Mouse (Mus musculus) c-Kit-positive CD71-negative TER-119-negative erythroid progenitor cells, embryonic 14.5 days (primary cell): ENCODE measurements around the gene Cd96.

Experiments used
- DNase-seq: peaks from one replicate; pipeline ENCODE4 v3.0.0-alpha.2; 2013; ENCODE audit warnings: low read depth

Cd96 gene

DNA sequence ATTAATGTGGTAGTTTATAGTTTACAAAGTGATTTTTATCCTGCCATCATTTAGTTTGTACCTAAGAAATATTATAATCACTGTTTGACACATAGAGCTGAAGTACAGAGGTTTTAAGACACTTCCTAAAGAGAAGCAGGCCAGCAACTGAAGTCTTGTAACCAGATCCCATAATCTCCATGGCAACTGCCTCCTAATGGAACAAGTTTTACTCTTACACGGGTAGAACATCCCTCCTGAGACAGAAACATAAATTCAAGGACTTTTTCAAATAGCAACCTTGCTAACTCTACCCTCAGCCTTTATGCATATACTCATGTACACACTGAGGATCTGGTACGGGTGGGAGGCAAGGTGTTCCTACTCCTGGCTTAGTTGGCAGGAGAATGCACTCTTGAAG is 83.8 kb downstream of the Cd96 start:
- no peak for DNase-seq

- DNase-seq = no peak
Measured at GRCm38 (mm10) chr16:46033896-46034295, 86.2 kb downstream of the Cd96 start.

- no peak for DNase-seq
Measured at GRCm38 (mm10) chr16:46022958-46023491, 97.0 kb downstream of the Cd96 start.

- DNase-seq = peak; percentile 33
Measured at GRCm38 (mm10) chr16:46022189-46022928, 97.7 kb downstream of the Cd96 start.

- no peak for DNase-seq
Measured at GRCm38 (mm10) chr16:46021302-46021701, 98.7 kb downstream of the Cd96 start.

- no peak for DNase-seq
Measured at GRCm38 (mm10) chr16:46020396-46020795, 99.7 kb downstream of the Cd96 start.

GRCm38 (mm10) chr16:46019799-46020198 is 100.3 kb downstream of the Cd96 start:
- no peak for DNase-seq

GRCm38 (mm10) chr16:46019359-46019758 is 100.7 kb downstream of the Cd96 start:
- DNase-seq = no peak

DNA sequence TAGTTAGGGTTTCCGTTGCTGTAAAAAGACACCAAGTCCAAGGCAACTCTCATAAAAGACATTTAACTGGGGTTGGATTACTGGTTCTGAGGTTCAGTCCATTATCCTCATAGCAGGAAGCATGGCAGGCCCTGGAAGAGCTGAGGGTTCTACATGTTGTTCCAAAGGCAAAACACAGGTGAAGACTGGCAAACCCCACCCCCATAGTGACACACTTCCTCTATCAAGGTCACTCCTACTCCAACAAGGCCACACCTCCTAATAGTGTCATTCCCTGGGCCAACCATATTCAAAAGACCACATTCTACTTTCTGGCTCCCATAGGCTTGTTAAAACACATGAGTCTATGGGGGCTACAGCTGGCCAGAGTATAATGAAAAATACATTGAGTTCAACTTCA is 108.4 kb downstream of the Cd96 start:
- DNase-seq = no peak

DNA sequence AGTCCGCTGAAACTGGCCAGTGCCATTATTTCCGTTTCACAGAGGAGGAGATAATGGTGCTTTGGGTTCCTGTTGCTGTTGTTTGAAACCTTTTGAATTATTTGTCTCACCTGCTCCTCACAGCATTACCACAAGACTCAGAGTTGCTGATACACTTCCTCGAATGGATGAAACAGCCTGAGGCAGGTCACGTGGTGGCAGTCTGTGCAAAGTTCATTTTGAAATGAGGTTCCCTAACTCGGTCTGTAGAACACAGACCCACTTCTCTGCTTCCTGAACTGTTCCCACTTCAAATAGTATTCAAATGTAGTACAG is 109.2 kb downstream of the Cd96 start:
- DNase-seq = peak; percentile 7

- peak; percentile 85 for DNase-seq
Measured at GRCm38 (mm10) chr16:46010153-46010905, 109.7 kb downstream of the Cd96 start, which contains the start of gene Plcxd2. Gene Plcxd2, minus strand, starts transcription at chr16:46010218.

GRCm38 (mm10) chr16:46009717-46010116 is 110.3 kb downstream of the Cd96 start:
- DNase-seq = peak; percentile 4

- no peak for DNase-seq
Measured at GRCm38 (mm10) chr16:46008766-46009165, 111.3 kb downstream of the Cd96 start.

DNA sequence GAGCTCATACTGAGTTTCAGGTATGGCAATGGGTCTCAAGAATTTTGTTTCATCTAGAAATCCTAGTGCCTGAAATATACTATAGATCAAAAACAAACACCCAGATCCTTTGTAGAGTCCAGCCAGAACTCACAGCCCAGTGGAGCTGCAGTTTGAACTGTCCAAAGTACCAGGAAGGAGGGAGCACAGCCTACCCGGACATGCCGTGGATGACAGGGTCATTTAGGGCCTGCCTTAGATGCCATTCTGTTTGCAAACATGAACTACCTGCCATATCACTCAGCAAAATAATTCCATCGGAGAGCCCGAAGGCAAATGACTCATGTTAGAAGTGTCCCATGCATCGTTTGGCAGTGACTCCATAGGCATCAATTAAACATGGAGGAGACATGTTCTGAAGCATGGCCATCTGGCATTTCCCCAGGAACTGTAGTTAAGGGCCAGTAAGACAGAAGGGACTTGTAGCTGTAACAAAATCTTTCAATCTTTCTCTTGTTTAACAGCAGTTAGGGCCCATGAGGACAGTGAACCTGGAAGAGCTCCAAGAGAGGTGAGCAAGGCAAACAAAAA is 111.9 kb downstream of the Cd96 start:
- DNase-seq = no peak

DNA sequence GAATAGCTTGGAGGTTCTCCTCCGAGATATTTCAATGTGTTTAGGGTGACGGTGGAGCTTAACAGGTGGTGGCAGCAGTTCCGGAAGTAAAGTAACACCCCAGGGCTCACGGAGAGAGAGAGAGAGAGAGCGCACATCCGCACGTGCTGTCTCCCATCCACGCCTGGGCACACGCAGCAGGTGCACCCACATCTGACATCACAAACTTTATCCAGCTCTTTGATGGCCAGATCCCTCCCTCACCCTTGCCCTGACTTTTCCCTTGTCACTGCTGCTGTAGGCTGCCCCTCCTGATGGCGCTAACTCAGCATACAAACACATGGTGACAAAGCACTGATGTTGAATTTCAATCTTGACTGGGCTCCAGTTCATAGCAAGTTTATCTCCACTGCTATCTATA is 113.8 kb downstream of the Cd96 start:
- DNase-seq = no peak

DNA sequence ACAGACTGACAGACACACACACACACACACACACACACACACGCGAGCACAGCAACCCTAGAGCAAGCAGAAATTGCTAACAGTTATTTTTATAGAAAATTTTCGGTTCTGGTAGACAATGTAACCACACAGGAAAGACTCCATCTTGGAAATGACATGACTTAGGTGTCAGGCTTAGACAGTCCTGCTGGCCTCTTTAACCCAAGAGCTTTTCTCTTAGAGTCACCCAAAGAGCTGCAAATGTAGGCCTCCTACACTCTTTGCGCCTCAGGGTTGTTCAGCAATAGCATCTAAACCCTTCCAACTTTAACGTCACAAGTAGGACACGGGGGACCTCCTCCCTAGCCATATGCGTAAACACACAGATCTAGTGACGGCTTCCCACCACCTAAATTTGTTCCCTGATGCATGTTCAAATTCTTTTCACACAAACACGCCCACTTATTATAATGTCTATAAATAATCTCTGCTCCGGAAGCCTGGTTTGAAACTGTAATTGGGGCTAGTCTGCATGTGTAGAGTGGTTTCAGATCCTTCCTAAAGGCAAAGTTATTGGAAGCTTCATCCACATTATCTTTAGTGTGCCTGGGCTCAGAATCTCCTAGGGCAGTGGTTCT is 118.4 kb downstream of the Cd96 start:
- DNase-seq = no peak

- no peak for DNase-seq
Measured at GRCm38 (mm10) chr16:46000976-46001375, 119.1 kb downstream of the Cd96 start.

DNA sequence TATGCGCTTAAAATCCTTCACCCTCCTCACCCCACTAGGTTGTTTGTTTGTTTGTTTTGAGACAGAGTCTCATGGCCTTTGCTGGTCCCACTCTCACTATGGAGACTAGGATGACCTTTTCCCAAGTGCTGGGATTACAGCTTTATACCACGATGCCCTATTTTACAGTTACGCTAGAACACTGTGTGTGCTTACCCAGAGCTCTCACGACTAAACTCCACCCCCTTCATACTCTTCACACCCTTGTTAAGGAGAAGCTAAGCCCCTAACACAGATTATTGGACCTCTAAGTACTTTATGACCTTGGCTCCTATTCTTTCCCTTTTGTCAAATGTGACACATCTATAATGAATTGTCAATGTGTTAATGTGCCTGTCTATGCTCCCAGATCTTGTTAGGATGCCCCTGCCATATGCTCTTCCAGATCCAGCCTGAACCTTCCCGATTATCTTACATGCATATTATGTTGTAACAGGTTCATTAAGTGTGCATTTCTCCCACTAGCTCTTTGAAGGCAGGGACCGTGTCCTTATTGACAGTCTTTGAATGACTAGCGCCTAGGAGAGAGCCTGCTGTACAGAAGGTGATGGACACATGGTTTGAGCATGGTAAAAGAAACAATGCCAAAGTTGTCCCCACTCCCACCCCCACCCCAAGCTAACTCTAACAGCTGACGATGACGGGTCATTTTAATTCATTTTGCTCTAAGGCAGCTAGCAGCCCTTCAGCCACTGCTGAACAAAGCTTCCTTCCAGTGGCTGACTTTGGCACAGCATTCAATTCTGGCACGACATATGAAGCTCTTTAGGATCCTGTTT is 120.5 kb downstream of the Cd96 start:
- DNase-seq = no peak

DNA sequence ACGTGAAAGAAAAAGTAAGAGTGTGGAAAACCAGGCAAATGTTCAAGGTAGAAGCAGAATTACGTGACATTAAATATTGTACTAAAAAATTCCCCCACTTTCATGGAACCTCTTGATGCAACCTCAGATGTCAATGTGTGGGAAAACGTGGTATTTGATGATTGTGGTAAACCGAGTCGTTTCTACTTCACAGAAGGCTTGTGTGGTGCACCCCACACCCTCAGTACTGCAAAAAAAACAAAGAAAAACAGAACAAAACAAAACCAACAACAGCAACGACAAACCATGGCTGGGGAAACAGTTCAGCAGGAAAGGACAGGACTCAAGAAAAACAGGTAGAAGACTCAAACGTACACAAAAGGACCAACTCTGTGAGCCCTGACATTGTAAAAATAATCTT is 121.8 kb downstream of the Cd96 start:
- DNase-seq = no peak

GRCm38 (mm10) chr16:45990901-45991676 is 129.0 kb downstream of the Cd96 start:
- DNase-seq = no peak

DNA sequence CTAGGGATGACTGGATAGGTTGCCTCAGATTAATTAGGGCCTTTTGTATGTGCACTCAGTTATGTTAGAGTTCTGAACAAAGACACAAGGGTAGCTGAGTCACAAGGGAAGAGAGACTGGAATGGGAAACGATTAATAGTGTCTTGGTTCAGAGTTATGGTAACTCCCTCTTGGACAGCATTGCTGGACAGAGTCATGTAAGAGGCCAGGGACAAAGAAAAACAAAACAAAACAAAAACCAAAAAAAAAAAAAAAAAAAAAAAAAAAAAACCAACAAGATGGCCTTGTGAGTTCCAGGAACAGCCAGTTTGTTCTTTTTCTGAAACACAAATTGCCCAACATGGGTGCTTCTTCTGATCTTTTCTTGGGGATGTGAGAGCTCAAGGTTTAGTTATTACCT is 133.8 kb downstream of the Cd96 start:
- no peak for DNase-seq
